Mouse (Mus musculus) layer of hippocampus, adult 2 months (tissue): ENCODE results near the gene Gnb4. TPM values are rescaled to one million over a fixed set of nuclear protein-coding genes. Genes with fewer than 3 reads are reported as not detected.

ENCODE experiments used
- DNase-seq, 2 experiments: peaks; one replicate each; pipeline ENCODE4 v3.0.0; 2022; ENCODE audit warnings: low spot score in 2 of 2
- H3K27ac ChIP-seq: fragments of 200-600 bp; 2 replicates; pipeline ENCODE4 v1.8.1; 2022
- H3K4me3 ChIP-seq: fragments of 200-600 bp; 2 replicates; pipeline ENCODE4 v1.8.1; 2022; ENCODE audit warnings: mild to moderate bottlenecking
- CTCF ChIP-seq: fragments of 200-600 bp; conservative IDR thresholded peaks from 2 replicates; pipeline ENCODE4 v1.8.1; 2022; ENCODE audit warnings: antibody characterized with exemption, mild to moderate bottlenecking, moderate library complexity
- long read RNA-seq, 2 experiments: library from polyadenylated mRNA; stranded (forward); transcript quantifications; one replicate each; pipeline ENCODE4 v2.0.0; 2021; ENCODE audit warnings: borderline mapping rate in 2 of 2
- total RNA-seq, 2 experiments: library from RNA; stranded (reverse); gene quantifications; 2 replicates each; pipeline ENCODE4 v1.2.3; 2021

The Gnb4 gene
- total RNA-seq: 10 to 100 TPM; 12.4 to 18.6 TPM
- long read RNA-seq, experiment 1, full-length matches to known transcripts: 9 of 11 reads
- long read RNA-seq, experiment 1, partial matches to known transcripts: 0 of 11 reads
- long read RNA-seq, experiment 1, other reads (novel, unspliced or antisense): 2 of 11 reads
- long read RNA-seq, experiment 2, full-length matches to known transcripts: 9 of 10 reads
- long read RNA-seq, experiment 2, partial matches to known transcripts: 0 of 10 reads
- long read RNA-seq, experiment 2, other reads (novel, unspliced or antisense): 1 of 10 reads

DNA sequence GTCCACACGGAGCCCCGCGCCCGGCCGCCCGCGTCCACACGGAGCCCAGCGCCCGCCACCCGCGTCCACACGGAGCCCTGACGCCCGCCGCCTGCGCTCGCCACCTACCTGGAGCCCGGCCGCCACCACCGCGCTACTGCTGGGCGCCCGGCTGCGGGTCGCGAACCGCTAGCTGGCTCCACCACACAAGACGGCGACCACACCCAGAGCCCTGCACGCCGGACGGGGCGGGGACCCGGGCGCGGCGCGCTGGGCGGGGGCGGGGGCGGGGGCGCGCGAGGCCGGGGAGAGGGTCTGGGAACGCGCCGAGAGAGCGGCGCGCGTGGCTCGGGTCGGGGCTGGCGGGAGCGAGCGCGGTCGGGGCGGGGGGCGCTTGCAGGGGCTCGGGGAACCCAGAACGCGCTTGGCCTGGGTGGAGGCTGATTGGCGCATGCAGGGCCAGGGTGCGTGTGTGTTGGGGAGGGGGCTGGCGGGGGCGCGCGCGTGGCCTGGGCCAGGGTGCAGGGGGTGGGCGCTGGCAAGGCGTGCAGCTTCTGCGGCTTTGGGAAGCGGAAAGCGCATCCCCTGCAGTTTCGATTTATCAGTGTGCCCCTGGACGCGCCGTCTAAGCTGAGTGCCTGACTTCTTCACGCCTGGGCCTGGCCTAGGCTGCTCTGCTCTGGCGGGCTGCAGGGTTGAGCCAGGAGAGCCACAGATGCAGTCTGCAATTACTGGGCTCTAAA, at the start of gene Gnb4:
Gnb4 (minus strand) TSS at position 255 of the 722 bp plus-strand sequence.
- H3K27ac ChIP-seq: peak within 1 kb of the TSS; percentile 79; the same call in 1 of the 2 replicates
- H3K4me3 ChIP-seq: peak within 1 kb of the TSS; percentile 57
- TF ChIP-seq CTCF: no peak
- no peak for DNase-seq

- DNase-seq: no peak
- no peak overlapping the region for H3K27ac ChIP-seq
- H3K4me3 ChIP-seq: no peak overlapping the region
- no peak for TF ChIP-seq CTCF
These were observed 45.2 kb upstream of the Gnb4 start for GRCm38 (mm10) chr3:32661556-32661930.

- TF ChIP-seq CTCF: no peak
- H3K4me3 ChIP-seq: no peak overlapping the region
- no peak for DNase-seq
- H3K27ac ChIP-seq: no peak overlapping the region
These were observed 44.6 kb upstream of the Gnb4 start for GRCm38 (mm10) chr3:32660831-32661555.

- Histone ChIP-seq H3K27ac (no peak overlapping the region), H3K4me3 (no peak overlapping the region)
- DNase-seq: peak in 1 of 2 experiments; percentile 11
- no peak for TF ChIP-seq CTCF
These were observed 43.9 kb upstream of the Gnb4 start for GRCm38 (mm10) chr3:32660276-32660675.

DNA sequence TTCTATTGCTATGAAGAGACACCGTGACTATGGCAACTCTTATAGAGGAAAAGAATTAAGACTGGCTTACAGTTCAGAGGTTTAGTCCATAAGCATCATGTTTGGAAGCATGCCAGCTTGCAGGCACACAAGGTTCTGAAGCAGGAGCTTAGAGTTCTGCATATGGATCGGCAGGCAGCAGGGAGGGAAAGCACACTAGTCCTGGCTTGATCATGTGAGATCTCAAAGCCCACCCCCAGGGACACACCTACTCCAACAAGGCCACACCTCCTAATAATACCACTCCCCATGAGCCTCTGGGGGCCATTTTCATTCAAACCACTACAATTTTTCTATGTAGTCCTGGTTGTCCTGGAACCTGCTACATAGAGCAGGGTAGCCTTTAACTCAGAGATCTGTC, 43.1 kb upstream of the Gnb4 start:
- TF ChIP-seq CTCF: no peak
- Histone ChIP-seq H3K4me3 (no peak overlapping the region), H3K27ac (no peak overlapping the region)
- no peak for DNase-seq

DNA sequence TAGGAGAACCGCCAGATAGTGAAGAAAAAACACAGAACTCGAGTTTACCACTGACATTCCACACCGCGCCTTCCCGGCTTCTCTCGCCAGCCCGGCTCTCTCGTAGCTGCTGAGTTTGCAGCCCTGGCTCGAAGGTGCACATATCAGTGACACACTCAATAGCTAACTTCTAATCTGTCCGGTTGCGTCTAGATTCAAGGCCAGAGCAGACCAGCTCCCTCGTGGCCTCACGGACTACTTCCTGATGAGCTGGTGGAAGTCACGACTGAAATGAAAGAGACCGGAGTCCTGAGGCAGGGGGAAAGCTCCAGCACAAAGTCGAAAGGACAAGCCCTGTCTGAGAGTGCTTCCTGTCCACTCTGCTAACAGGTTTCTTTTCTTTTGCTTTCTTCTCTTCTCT, 42.4 kb upstream of the Gnb4 start:
- TF ChIP-seq CTCF: no peak
- Histone ChIP-seq H3K4me3 (no peak overlapping the region), H3K27ac (no peak overlapping the region)

GRCm38 (mm10) chr3:32658401-32658800, 42.0 kb upstream of the Gnb4 start:
- Histone ChIP-seq H3K4me3 (no peak overlapping the region), H3K27ac (no peak overlapping the region)
- no peak for DNase-seq
- no peak for TF ChIP-seq CTCF

More for the DNA sequence above, 42.4 kb upstream of the Gnb4 start:
- DNase-seq: no peak

- TF ChIP-seq CTCF: no peak
- no peak overlapping the region for H3K27ac ChIP-seq
- DNase-seq: no peak
- H3K4me3 ChIP-seq: no peak overlapping the region
These were observed 40.1 kb upstream of the Gnb4 start for GRCm38 (mm10) chr3:32656398-32656994.

- TF ChIP-seq CTCF: no peak
These were observed 39.6 kb upstream of the Gnb4 start for GRCm38 (mm10) chr3:32655994-32656393.

GRCm38 (mm10) chr3:32652739-32653138, 36.4 kb upstream of the Gnb4 start:
- H3K4me3 ChIP-seq: no peak overlapping the region
- no peak for DNase-seq
- H3K27ac ChIP-seq: no peak overlapping the region
- no peak for TF ChIP-seq CTCF

More at GRCm38 (mm10) chr3:32655994-32656393, 39.6 kb upstream of the Gnb4 start:
- H3K27ac ChIP-seq: no peak overlapping the region
- H3K4me3 ChIP-seq: no peak overlapping the region
- no peak for DNase-seq

DNA sequence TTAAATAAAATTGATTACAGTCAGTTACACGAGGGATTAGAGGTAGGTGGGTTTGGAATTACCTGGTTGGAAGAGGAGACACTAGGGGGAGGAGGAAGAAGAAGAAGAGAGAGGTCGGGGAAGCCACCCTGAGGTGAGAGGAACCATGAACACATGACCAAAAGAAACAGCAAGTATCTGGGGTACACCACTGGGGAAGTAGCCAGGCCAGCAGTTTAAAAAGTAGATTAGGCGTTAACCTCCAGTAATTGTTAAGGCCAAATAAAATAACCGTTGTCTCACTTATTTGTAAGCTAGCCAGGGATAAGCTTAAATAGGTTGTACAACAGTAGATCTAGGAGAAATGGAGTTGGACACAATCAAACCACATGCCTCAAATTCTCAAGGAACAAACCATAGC, 32.9 kb upstream of the Gnb4 start:
- no peak for TF ChIP-seq CTCF
- no peak for DNase-seq
- H3K27ac ChIP-seq: no peak overlapping the region
- no peak overlapping the region for H3K4me3 ChIP-seq

- TF ChIP-seq CTCF: no peak
- DNase-seq: peak in 1 of 2 experiments; percentile 10
- H3K27ac ChIP-seq: no peak overlapping the region
These were observed 30.5 kb upstream of the Gnb4 start for GRCm38 (mm10) chr3:32646918-32647317.

DNA sequence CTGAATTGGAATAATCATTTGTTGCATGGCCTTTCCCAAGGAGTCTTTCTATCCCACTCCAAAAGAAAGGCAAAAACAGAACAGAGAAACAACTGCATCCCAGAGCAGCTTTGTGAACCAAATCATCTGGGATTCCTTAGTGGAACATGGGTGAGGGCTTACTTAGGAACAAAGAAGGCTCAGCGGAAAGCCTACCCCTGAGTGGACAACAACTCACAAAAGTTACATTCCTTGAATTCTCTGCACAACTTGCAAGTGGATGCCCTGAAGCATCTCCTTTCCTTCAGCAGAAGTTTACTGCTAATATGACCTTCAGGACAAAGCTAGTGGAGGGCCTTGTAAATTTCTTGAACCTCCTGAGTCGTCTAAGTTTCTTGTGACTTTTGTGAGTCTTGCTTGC, 28.4 kb upstream of the Gnb4 start:
- no peak for DNase-seq
- no peak overlapping the region for H3K4me3 ChIP-seq
- no peak overlapping the region for H3K27ac ChIP-seq
- TF ChIP-seq CTCF: no peak

More at GRCm38 (mm10) chr3:32646918-32647317, 30.5 kb upstream of the Gnb4 start:
- H3K4me3 ChIP-seq: no peak overlapping the region
